Mouse (Mus musculus): Measurements from ENCODE around the gene Crtc1. TPM values are rescaled to one million over a fixed set of nuclear protein-coding genes. Genes with fewer than 3 reads are reported as not detected.
A peak's percentile ranks its signal among the peaks of the same experiment; 100 is the strongest.

The Crtc1 gene
- total RNA-seq, 1 experiment: 4.9 TPM

- H3K4me1 ChIP-seq (ENCODE audit: control insufficient read depth in 2 of 2, insufficient read depth in 2 of 2, low read length in 2 of 2, poor library complexity in 1 of 2): peaks cover 0 to 4% of the 10 kb centered on the region in 2 experiments; a peak in 1 of 4 replicates
- H3K27ac ChIP-seq (ENCODE audit: insufficient read depth, low read depth, low read length, poor library complexity, severe bottlenecking): no peak overlapping the region
- H3K9me3 ChIP-seq (ENCODE audit: control insufficient read depth, insufficient read depth, low read depth, low read length): no peaks in the 10 kb centered on the region
- in situ Hi-C loops (cut with MboI; ENCODE audit: low sequenced_read_pairs in 2 of 2, unreplicated experiment in 2 of 2): no loop called here
- DNase-seq (ENCODE audit: low read depth, low spot score): no peak
- TF ChIP-seq ZC3H11A (IDR thresholded peaks at IDR 0.05; ENCODE audit: borderline replicate concordance, low read depth, low read length) (no peak), CHD2 (IDR thresholded peaks at IDR 0.05; ENCODE audit: low read depth, low read length) (no peak), HCFC1 (IDR thresholded peaks at IDR 0.05; ENCODE audit: borderline replicate concordance, insufficient read depth, low read length) (no peak), MAFK (IDR thresholded peaks at IDR 0.05; ENCODE audit: insufficient read depth, low read depth, low read length) (no peak), ZNF384 (IDR thresholded peaks at IDR 0.05; ENCODE audit: low read depth, low read length) (no peak)
- H3K9ac ChIP-seq (ENCODE audit: insufficient read depth, low read depth, low read length, poor library complexity, severe bottlenecking): no peak overlapping the region
- H3K4me3 ChIP-seq (ENCODE audit: insufficient read depth in 1 of 2, low read depth in 1 of 2, low read length in 2 of 2, poor library complexity in 1 of 2, severe bottlenecking in 1 of 2): no peak overlapping the region
- H3K36me3 ChIP-seq (ENCODE audit: control insufficient read depth, insufficient read depth, low read length, poor library complexity, severe bottlenecking): no peaks in the 10 kb centered on the region
These were observed 43.7 kb downstream of the Crtc1 start for GRCm38 (mm10) chr8:70395649-70396048.

DNA sequence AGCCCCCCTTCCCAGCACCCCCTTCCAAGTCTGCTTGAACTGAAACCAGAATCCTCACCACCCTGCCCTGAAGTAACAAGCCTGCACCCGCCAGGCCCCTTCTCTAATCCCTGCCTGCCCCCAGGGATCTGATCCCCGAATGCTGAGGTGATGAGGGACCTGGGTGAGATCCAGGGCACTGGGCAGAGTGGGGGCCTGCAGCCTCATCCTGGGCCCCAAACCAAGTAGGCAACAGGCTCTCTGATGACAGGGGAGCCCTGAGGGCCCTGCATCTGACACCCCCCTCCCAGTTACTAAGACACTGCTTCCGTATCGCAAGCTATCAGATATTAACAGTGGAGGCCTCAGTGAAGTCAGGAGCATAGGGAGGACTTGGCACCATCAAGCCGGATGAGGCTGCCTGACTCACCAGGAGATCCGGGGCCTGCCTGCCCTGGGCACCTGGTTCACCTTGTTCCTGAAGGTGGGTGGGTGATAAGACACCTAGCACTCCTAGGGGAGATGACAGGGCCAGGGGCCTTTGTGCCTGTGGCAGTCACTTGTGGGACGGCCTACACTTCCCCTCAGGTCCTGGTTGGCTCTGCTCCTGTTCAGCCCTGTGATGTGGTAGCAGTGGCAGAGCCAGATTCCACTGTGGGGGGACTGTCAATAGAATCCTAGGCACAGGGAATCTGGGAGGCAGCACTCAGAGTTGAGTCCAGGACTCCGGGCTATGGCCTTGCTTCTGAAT, 44.9 kb downstream of the Crtc1 start:
- no peak overlapping the region for H3K9ac ChIP-seq (ENCODE audit: insufficient read depth, low read depth, low read length, poor library complexity, severe bottlenecking)
- H3K36me3 ChIP-seq (ENCODE audit: control insufficient read depth, insufficient read depth, low read length, poor library complexity, severe bottlenecking): no peaks in the 10 kb centered on the region
- no peak for DNase-seq (ENCODE audit: low read depth, low spot score)
- in situ Hi-C loops (cut with MboI; ENCODE audit: low sequenced_read_pairs in 2 of 2, unreplicated experiment in 2 of 2): no loop called here
- H3K9me3 ChIP-seq (ENCODE audit: control insufficient read depth, insufficient read depth, low read depth, low read length): no peaks in the 10 kb centered on the region
- TF ChIP-seq ZNF384 (IDR thresholded peaks at IDR 0.05; ENCODE audit: low read depth, low read length) (no peak), ZC3H11A (IDR thresholded peaks at IDR 0.05; ENCODE audit: borderline replicate concordance, low read depth, low read length) (no peak), CHD2 (IDR thresholded peaks at IDR 0.05; ENCODE audit: low read depth, low read length) (no peak), HCFC1 (IDR thresholded peaks at IDR 0.05; ENCODE audit: borderline replicate concordance, insufficient read depth, low read length) (no peak), MAFK (IDR thresholded peaks at IDR 0.05; ENCODE audit: insufficient read depth, low read depth, low read length) (no peak)
- H3K4me1 ChIP-seq (ENCODE audit: control insufficient read depth in 2 of 2, insufficient read depth in 2 of 2, low read length in 2 of 2, poor library complexity in 1 of 2): peaks cover 0 to 4% of the 10 kb centered on the region in 2 experiments; a peak in 1 of 4 replicates
- no peak overlapping the region for H3K4me3 ChIP-seq (ENCODE audit: insufficient read depth in 1 of 2, low read depth in 1 of 2, low read length in 2 of 2, poor library complexity in 1 of 2, severe bottlenecking in 1 of 2)
- no peak overlapping the region for H3K27ac ChIP-seq (ENCODE audit: insufficient read depth, low read depth, low read length, poor library complexity, severe bottlenecking)

DNA sequence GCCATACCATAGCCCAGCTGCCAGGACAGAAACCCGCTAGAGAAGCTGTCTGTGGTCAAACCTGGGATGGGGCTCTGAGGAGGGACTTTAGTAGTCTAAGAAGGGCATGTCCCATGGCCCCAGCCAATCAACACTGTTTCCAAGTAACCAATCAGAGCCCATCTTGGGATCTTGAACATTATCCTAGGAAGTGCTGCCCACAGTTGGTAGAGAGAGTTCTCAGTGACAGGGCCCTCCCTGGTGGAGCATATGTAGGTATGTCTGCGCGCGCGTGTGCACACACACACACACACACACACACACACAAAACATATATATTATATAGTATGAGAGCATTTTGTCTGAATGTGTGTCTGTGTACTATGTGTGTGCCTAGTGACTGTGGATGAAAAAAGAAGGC, 46.3 kb downstream of the Crtc1 start:
- Histone ChIP-seq H3K9me3 (ENCODE audit: control insufficient read depth, insufficient read depth, low read depth, low read length) (no peaks in the 10 kb centered on the region), H3K27ac (ENCODE audit: insufficient read depth, low read depth, low read length, poor library complexity, severe bottlenecking) (no peak overlapping the region), H3K4me1 (ENCODE audit: control insufficient read depth in 2 of 2, insufficient read depth in 2 of 2, low read length in 2 of 2, poor library complexity in 1 of 2) (peaks cover 0 to 4% of the 10 kb centered on the region in 2 experiments; a peak in 1 of 4 replicates), H3K4me3 (ENCODE audit: insufficient read depth in 1 of 2, low read depth in 1 of 2, low read length in 2 of 2, poor library complexity in 1 of 2, severe bottlenecking in 1 of 2) (no peak overlapping the region), H3K9ac (ENCODE audit: insufficient read depth, low read depth, low read length, poor library complexity, severe bottlenecking) (no peak overlapping the region), H3K36me3 (ENCODE audit: control insufficient read depth, insufficient read depth, low read length, poor library complexity, severe bottlenecking) (no peaks in the 10 kb centered on the region)
- in situ Hi-C loops (cut with MboI; ENCODE audit: low sequenced_read_pairs in 2 of 2, unreplicated experiment in 2 of 2): no loop called here
- TF ChIP-seq ZNF384 (IDR thresholded peaks at IDR 0.05; ENCODE audit: low read depth, low read length): no peak
- no peak for TF ChIP-seq ZC3H11A (IDR thresholded peaks at IDR 0.05; ENCODE audit: borderline replicate concordance, low read depth, low read length)
- no peak for TF ChIP-seq CHD2 (IDR thresholded peaks at IDR 0.05; ENCODE audit: low read depth, low read length)
- TF ChIP-seq HCFC1 (IDR thresholded peaks at IDR 0.05; ENCODE audit: borderline replicate concordance, insufficient read depth, low read length): no peak
- TF ChIP-seq MAFK (IDR thresholded peaks at IDR 0.05; ENCODE audit: insufficient read depth, low read depth, low read length): no peak
- peak; percentile 81 for DNase-seq (ENCODE audit: low read depth, low spot score)

DNA sequence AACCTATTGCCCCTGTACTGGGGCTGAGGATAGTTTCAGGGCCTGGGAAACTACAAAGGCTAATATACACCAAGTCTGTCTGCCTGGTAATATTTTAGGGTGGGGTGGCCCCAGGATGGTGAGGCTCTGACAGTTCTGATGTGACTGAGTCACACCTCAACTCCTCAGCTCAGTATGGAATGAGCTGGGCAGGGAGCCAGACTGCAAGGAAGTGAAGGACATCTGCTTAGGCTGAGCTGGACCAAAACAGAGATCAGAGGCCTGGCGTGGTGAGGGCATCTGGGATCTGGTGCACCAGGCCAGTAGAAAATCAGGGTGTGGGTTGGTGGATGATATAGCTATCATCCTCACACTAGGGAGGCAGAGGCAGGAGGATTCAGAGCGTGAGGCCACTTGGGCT, 49.7 kb downstream of the Crtc1 start:
- in situ Hi-C loops (cut with MboI; ENCODE audit: low sequenced_read_pairs in 2 of 2, unreplicated experiment in 2 of 2): no loop called here
- Histone ChIP-seq H3K4me3 (ENCODE audit: insufficient read depth in 1 of 2, low read depth in 1 of 2, low read length in 2 of 2, poor library complexity in 1 of 2, severe bottlenecking in 1 of 2) (no peak overlapping the region), H3K36me3 (ENCODE audit: control insufficient read depth, insufficient read depth, low read length, poor library complexity, severe bottlenecking) (no peaks in the 10 kb centered on the region), H3K4me1 (ENCODE audit: control insufficient read depth in 2 of 2, insufficient read depth in 2 of 2, low read length in 2 of 2, poor library complexity in 1 of 2) (peaks cover 0 to 2% of the 10 kb centered on the region in 2 experiments; a peak in 1 of 4 replicates), H3K9ac (ENCODE audit: insufficient read depth, low read depth, low read length, poor library complexity, severe bottlenecking) (no peak overlapping the region), H3K27ac (ENCODE audit: insufficient read depth, low read depth, low read length, poor library complexity, severe bottlenecking) (no peak overlapping the region), H3K9me3 (ENCODE audit: control insufficient read depth, insufficient read depth, low read depth, low read length) (no peaks in the 10 kb centered on the region)
- TF ChIP-seq HCFC1 (IDR thresholded peaks at IDR 0.05; ENCODE audit: borderline replicate concordance, insufficient read depth, low read length) (no peak), CHD2 (IDR thresholded peaks at IDR 0.05; ENCODE audit: low read depth, low read length) (no peak), MAFK (IDR thresholded peaks at IDR 0.05; ENCODE audit: insufficient read depth, low read depth, low read length) (no peak), ZNF384 (IDR thresholded peaks at IDR 0.05; ENCODE audit: low read depth, low read length) (no peak), ZC3H11A (IDR thresholded peaks at IDR 0.05; ENCODE audit: borderline replicate concordance, low read depth, low read length) (no peak)
- no peak for DNase-seq (ENCODE audit: low read depth, low spot score)
